Mouse (Mus musculus) neural tube, embryonic 13.5 days (tissue): Measurements from ENCODE around the gene Cubn. TPM values are rescaled to one million over a fixed set of nuclear protein-coding genes. Genes with fewer than 3 reads are reported as not detected.

Source experiments
- ATAC-seq: fragments of 200-750 bp; cut with Nextera tagmentation; 2 replicates; pipeline ENCODE4 v1.8.0; 2017; ENCODE audit warnings: low read depth, mild to moderate bottlenecking, moderate TSS enrichment, moderate library complexity
- H3K27ac ChIP-seq: fragments of 300-500 bp; sonication (generic); replicated peaks from 2 replicates; pipeline ENCODE4 v1.5.1; 2015; ENCODE audit warnings: moderate library complexity, mild to moderate bottlenecking, inconsistent platforms
- H3K27me3 ChIP-seq: fragments of 300-500 bp; sonication (generic); 2 replicates; pipeline ENCODE4 v1.6.1; 2015; ENCODE audit warnings: mild to moderate bottlenecking, inconsistent platforms
- H3K36me3 ChIP-seq: fragments of 300-500 bp; sonication (generic); 2 replicates; pipeline ENCODE4 v1.6.1; 2015; ENCODE audit warnings: mild to moderate bottlenecking, inconsistent platforms
- H3K4me1 ChIP-seq: fragments of 300-500 bp; sonication (generic); replicated peaks from 2 replicates; pipeline ENCODE4 v1.6.1; 2015; ENCODE audit warnings: inconsistent platforms
- H3K4me2 ChIP-seq: fragments of 300-500 bp; sonication (generic); 2 replicates; pipeline ENCODE4 v1.6.1; 2015; ENCODE audit warnings: inconsistent platforms, mild to moderate bottlenecking, moderate library complexity
- H3K4me3 ChIP-seq: fragments of 300-500 bp; sonication (generic); 2 replicates; pipeline ENCODE4 v1.5.1; 2015; ENCODE audit warnings: mild to moderate bottlenecking, inconsistent platforms
- H3K9ac ChIP-seq: fragments of 300-500 bp; sonication (generic); 2 replicates; pipeline ENCODE4 v1.6.1; 2015; ENCODE audit warnings: moderate library complexity, mild to moderate bottlenecking, inconsistent platforms
- H3K9me3 ChIP-seq: fragments of 300-500 bp; sonication (generic); 2 replicates; pipeline ENCODE4 v1.6.1; 2016; ENCODE audit warnings: inconsistent platforms
- WGBS: fragments of 180-500 bp; shearing (Covaris S2); methylation state at CpG from one replicate; pipeline ENCODE4 v1.1.7; 2015; 5-methylcytosine and 5-hydroxymethylcytosine counted together
- polyA plus RNA-seq: library from polyadenylated mRNA; unstranded; fragments of >200 nt; fragmentation: Nextera tagmentation; extraction: Ambion mirVana; gene quantifications from 2 replicates; pipeline ENCODE4 v1.2.1, GENCODE M21; 2015

Gene Cubn
- polyA plus RNA-seq, 1 experiment from 2014 or later = 0.31 TPM

GRCm38 (mm10) chr2:13303376-13303775 is 188.2 kb downstream of the Cubn start:
- Histone ChIP-seq H3K27me3 (no peaks in the 10 kb centered on the region), H3K9me3 (0 out of 2 replicates have a peak, but pooled peaks cover 3% of the 10 kb centered on the region), H3K4me3 (no peak overlapping the region), H3K4me2 (no peak overlapping the region), H3K9ac (no peak overlapping the region), H3K4me1 (no peaks in the 10 kb centered on the region), H3K27ac (no peak overlapping the region), H3K36me3 (no peaks in the 10 kb centered on the region)
- 89% methylated on average over 3 of the region's 3 CpGs for WGBS
- no peak for ATAC-seq

GRCm38 (mm10) chr2:13299031-13299430 is 192.6 kb downstream of the Cubn start:
- Histone ChIP-seq H3K9ac (no peak overlapping the region), H3K4me1 (no peaks in the 10 kb centered on the region), H3K4me3 (no peak overlapping the region), H3K36me3 (no peaks in the 10 kb centered on the region), H3K9me3 (no peaks in the 10 kb centered on the region), H3K4me2 (no peak overlapping the region), H3K27me3 (no peaks in the 10 kb centered on the region), H3K27ac (no peak overlapping the region)
- WGBS = 37% methylated on average over 3 of the region's 3 CpGs
- peak; percentile 86 for ATAC-seq

GRCm38 (mm10) chr2:13297733-13298132 is 193.9 kb downstream of the Cubn start:
- no peak for ATAC-seq

GRCm38 (mm10) chr2:13290661-13291060 is 201.0 kb downstream of the Cubn start:
- Histone ChIP-seq H3K27me3 (no peaks in the 10 kb centered on the region), H3K36me3 (no peaks in the 10 kb centered on the region), H3K27ac (no peak overlapping the region), H3K4me2 (no peak overlapping the region), H3K9ac (no peak overlapping the region), H3K4me1 (no peaks in the 10 kb centered on the region), H3K9me3 (no peaks in the 10 kb centered on the region), H3K4me3 (no peak overlapping the region)
- ATAC-seq = no peak
- 5% methylated on average over 1 of the region's 1 CpGs for WGBS

More at GRCm38 (mm10) chr2:13297733-13298132, 193.9 kb downstream of the Cubn start:
- H3K9me3 ChIP-seq = no peaks in the 10 kb centered on the region
- no peaks in the 10 kb centered on the region for H3K27me3 ChIP-seq
- H3K4me2 ChIP-seq = no peak overlapping the region
- no peaks in the 10 kb centered on the region for H3K4me1 ChIP-seq
- H3K27ac ChIP-seq = no peak overlapping the region
- no peak overlapping the region for H3K4me3 ChIP-seq
- WGBS = 48% methylated on average over 5 of the region's 5 CpGs
- no peak overlapping the region for H3K9ac ChIP-seq
- H3K36me3 ChIP-seq = no peaks in the 10 kb centered on the region

- H3K27ac ChIP-seq = no peak overlapping the region
- WGBS = 78% methylated on average over 3 of the region's 3 CpGs
- no peak for ATAC-seq
- no peaks in the 10 kb centered on the region for H3K36me3 ChIP-seq
- no peak overlapping the region for H3K4me2 ChIP-seq
- no peaks in the 10 kb centered on the region for H3K27me3 ChIP-seq
- no peak overlapping the region for H3K9ac ChIP-seq
- no peaks in the 10 kb centered on the region for H3K4me1 ChIP-seq
- H3K9me3 ChIP-seq = no peaks in the 10 kb centered on the region
- H3K4me3 ChIP-seq = no peak overlapping the region
These were observed 201.5 kb downstream of the Cubn start for GRCm38 (mm10) chr2:13290070-13290469.

GRCm38 (mm10) chr2:13278114-13278862 is 213.3 kb downstream of the Cubn start:
- H3K27me3 ChIP-seq = no peaks in the 10 kb centered on the region
- no peaks in the 10 kb centered on the region for H3K9me3 ChIP-seq
- WGBS = 61% methylated on average over 10 of the region's 10 CpGs
- no peak overlapping the region for H3K27ac ChIP-seq
- no peak overlapping the region for H3K4me2 ChIP-seq
- no peak overlapping the region for H3K9ac ChIP-seq
- no peaks in the 10 kb centered on the region for H3K36me3 ChIP-seq
- no peak for ATAC-seq
- H3K4me3 ChIP-seq = no peak overlapping the region
- no peaks in the 10 kb centered on the region for H3K4me1 ChIP-seq

GRCm38 (mm10) chr2:13275874-13276273 is 215.7 kb downstream of the Cubn start:
- no peaks in the 10 kb centered on the region for H3K27me3 ChIP-seq
- 60% methylated on average over 7 of the region's 7 CpGs for WGBS
- H3K9me3 ChIP-seq = no peaks in the 10 kb centered on the region
- H3K4me3 ChIP-seq = no peak overlapping the region
- H3K27ac ChIP-seq = no peak overlapping the region
- H3K4me1 ChIP-seq = peaks cover 3% of the 10 kb centered on the region; the same call in 1 of the 2 replicates
- ATAC-seq = no peak
- no peaks in the 10 kb centered on the region for H3K36me3 ChIP-seq
- H3K9ac ChIP-seq = no peak overlapping the region
- no peak overlapping the region for H3K4me2 ChIP-seq

- Histone ChIP-seq H3K4me1 (peaks cover 12% of the 10 kb centered on the region), H3K4me3 (peak within 1 kb of the TSS; percentile 58), H3K4me2 (peak within 1 kb of the TSS; percentile 77), H3K36me3 (no peaks in the 10 kb centered on the region), H3K9me3 (no peaks in the 10 kb centered on the region), H3K27ac (0 out of 2 replicates have a peak within 1 kb of the TSS, but pooled peaks have one; percentile 39), H3K9ac (peak within 1 kb of the TSS; percentile 77), H3K27me3 (no peaks in the 10 kb centered on the region)
- ATAC-seq = peak; percentile 100
- WGBS = under 1% methylated on average over 37 of the region's 37 CpGs
These were observed 220.3 kb downstream of the Cubn start, which contains the start of gene Rsu1 for GRCm38 (mm10) chr2:13271165-13271957. Gene Rsu1 (minus strand): TSS chr2:13271415.

- Histone ChIP-seq H3K9ac (peak overlapping the region; percentile 74), H3K27me3 (no peaks in the 10 kb centered on the region), H3K36me3 (no peaks in the 10 kb centered on the region), H3K4me2 (peak overlapping the region; percentile 77), H3K4me3 (peak overlapping the region; percentile 58), H3K9me3 (no peaks in the 10 kb centered on the region), H3K4me1 (peaks cover 12% of the 10 kb centered on the region), H3K27ac (0 out of 2 replicates have a peak overlapping the region, but pooled peaks have one; percentile 39)
- ATAC-seq = no peak
- 55% methylated on average over 8 of the region's 8 CpGs for WGBS
These were observed 220.9 kb downstream of the Cubn start for GRCm38 (mm10) chr2:13270736-13271135.

- no peak for ATAC-seq
- WGBS = 93% methylated on average over 4 of the region's 4 CpGs
- Histone ChIP-seq H3K4me1 (peaks cover 12% of the 10 kb centered on the region), H3K9ac (no peak overlapping the region), H3K27me3 (no peaks in the 10 kb centered on the region), H3K4me3 (no peak overlapping the region), H3K36me3 (no peaks in the 10 kb centered on the region), H3K27ac (no peak overlapping the region), H3K9me3 (no peaks in the 10 kb centered on the region), H3K4me2 (no peak overlapping the region)
These were observed 222.8 kb downstream of the Cubn start for GRCm38 (mm10) chr2:13268681-13269293.

GRCm38 (mm10) chr2:13264875-13265274 is 226.7 kb downstream of the Cubn start:
- peak; percentile 40; the same call in 1 of the 2 replicates for ATAC-seq
- WGBS = 46% methylated on average over 4 of the region's 4 CpGs
- H3K36me3 ChIP-seq = no peaks in the 10 kb centered on the region
- no peak overlapping the region for H3K9ac ChIP-seq
- no peaks in the 10 kb centered on the region for H3K27me3 ChIP-seq
- H3K9me3 ChIP-seq = no peaks in the 10 kb centered on the region
- H3K4me3 ChIP-seq = no peak overlapping the region
- H3K27ac ChIP-seq = no peak overlapping the region
- H3K4me2 ChIP-seq = no peak overlapping the region
- no peaks in the 10 kb centered on the region for H3K4me1 ChIP-seq

GRCm38 (mm10) chr2:13263150-13263549 is 228.5 kb downstream of the Cubn start:
- Histone ChIP-seq H3K27me3 (no peaks in the 10 kb centered on the region), H3K9ac (no peak overlapping the region), H3K4me3 (no peak overlapping the region), H3K9me3 (no peaks in the 10 kb centered on the region), H3K27ac (no peak overlapping the region), H3K4me1 (no peaks in the 10 kb centered on the region), H3K36me3 (no peaks in the 10 kb centered on the region), H3K4me2 (no peak overlapping the region)
- 80% methylated on average over 4 of the region's 4 CpGs for WGBS
- no peak for ATAC-seq
